Mouse (Mus musculus) midbrain, embryonic 10.5 days (tissue): Measurements from ENCODE around the gene Tpst2. TPM values are rescaled to one million over a fixed set of nuclear protein-coding genes. Genes with fewer than 3 reads are reported as not detected.

Experiments used
- DNase-seq: peaks from one replicate; pipeline ENCODE4 v3.0.0-alpha.2; 2017; ENCODE audit warnings: low spot score
- H3K27ac ChIP-seq: fragments of 300-500 bp; sonication (generic); replicated peaks from 2 replicates; pipeline ENCODE4 v1.5.1; 2016; ENCODE audit warnings: mild to moderate bottlenecking
- H3K27me3 ChIP-seq: fragments of 300-500 bp; sonication (generic); 2 replicates; pipeline ENCODE4 v1.6.1; 2016; ENCODE audit warnings: low read depth, mild to moderate bottlenecking; ENCODE audit not compliant: poor library complexity, severe bottlenecking
- H3K36me3 ChIP-seq: fragments of 300-500 bp; sonication (generic); 2 replicates; pipeline ENCODE4 v1.6.1; 2016; ENCODE audit warnings: mild to moderate bottlenecking, moderate library complexity
- H3K4me1 ChIP-seq: fragments of 300-500 bp; sonication (generic); 2 replicates; pipeline ENCODE4 v1.6.1; 2016
- H3K4me3 ChIP-seq: fragments of 300-500 bp; sonication (generic); 2 replicates; pipeline ENCODE4 v1.5.1; 2016; ENCODE audit warnings: mild to moderate bottlenecking, moderate library complexity
- H3K9me3 ChIP-seq: fragments of 300-500 bp; sonication (generic); replicated peaks from 2 replicates; pipeline ENCODE4 v1.6.1; 2016; ENCODE audit warnings: mild to moderate bottlenecking
- WGBS: fragments of 180-500 bp; shearing (Covaris S2); methylation state at CpG from one replicate; pipeline ENCODE4 v1.1.7; 2016; 5-methylcytosine and 5-hydroxymethylcytosine counted together
- polyA plus RNA-seq: library from polyadenylated mRNA; unstranded; fragments of >200 nt; fragmentation: Nextera tagmentation; extraction: Ambion mirVana; gene quantifications from 2 replicates; pipeline ENCODE4 v1.2.1, GENCODE M21; 2016

Tpst2 gene
- polyA plus RNA-seq, 1 experiment from 2014 or later, result 37.0 TPM

GRCm38 (mm10) chr5:112259862-112260650 lies 16.4 kb upstream of the Tpst2 start:
- H3K9me3 ChIP-seq, result no peaks in the 10 kb centered on the region
- 88% methylated on average over 16 of the region's 16 CpGs for WGBS
- no peak for DNase-seq
- no peak overlapping the region for H3K4me3 ChIP-seq
- H3K36me3 ChIP-seq, result no peaks in the 10 kb centered on the region
- H3K27me3 ChIP-seq, result peaks cover 7% of the 10 kb centered on the region; the same call in 1 of the 2 replicates
- H3K4me1 ChIP-seq, result no peaks in the 10 kb centered on the region; the same call in 1 of the 2 replicates
- H3K27ac ChIP-seq, result no peak overlapping the region

- 77% methylated on average over 3 of the region's 3 CpGs for WGBS
- H3K27me3 ChIP-seq, result peaks cover 9% of the 10 kb centered on the region; the same call in 1 of the 2 replicates
- DNase-seq, result no peak
- no peak overlapping the region for H3K27ac ChIP-seq
- no peaks in the 10 kb centered on the region for H3K9me3 ChIP-seq
- peaks cover 7% of the 10 kb centered on the region for H3K4me1 ChIP-seq
- no peak overlapping the region for H3K4me3 ChIP-seq
- H3K36me3 ChIP-seq, result no peaks in the 10 kb centered on the region
Measured at GRCm38 (mm10) chr5:112260818-112261217, 15.7 kb upstream of the Tpst2 start.

- DNase-seq, result no peak
- Histone ChIP-seq H3K36me3 (no peaks in the 10 kb centered on the region), H3K9me3 (no peaks in the 10 kb centered on the region), H3K27me3 (peaks cover 41% of the 10 kb centered on the region), H3K4me1 (peaks cover 14% of the 10 kb centered on the region), H3K27ac (no peak overlapping the region), H3K4me3 (no peak overlapping the region)
- 89% methylated on average over 7 of the region's 7 CpGs for WGBS
Measured at GRCm38 (mm10) chr5:112264099-112264498, 12.4 kb upstream of the Tpst2 start.

DNA sequence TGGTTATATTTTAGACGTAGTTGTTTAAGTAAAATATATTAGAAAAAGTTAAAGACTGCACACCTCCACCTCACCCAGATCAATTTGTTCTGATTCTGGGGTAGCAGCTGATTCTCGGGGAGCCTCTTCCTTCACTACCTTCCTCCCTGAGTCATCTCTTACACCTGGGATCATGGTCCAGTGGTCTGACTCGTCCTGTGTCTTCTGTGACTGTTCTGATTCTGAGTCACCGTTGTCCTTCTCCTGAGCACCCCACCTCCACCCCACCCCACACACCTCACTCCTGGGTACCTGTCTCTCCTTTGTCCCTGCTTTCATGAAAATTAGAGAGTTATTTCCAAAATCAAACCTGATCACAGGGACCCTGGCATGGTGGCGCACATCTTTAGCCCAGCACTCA lies 11.4 kb upstream of the Tpst2 start:
- Histone ChIP-seq H3K4me1 (peaks cover 18% of the 10 kb centered on the region), H3K27ac (0 out of 2 replicates have a peak overlapping the region, but pooled peaks have one; percentile 7), H3K4me3 (no peak overlapping the region), H3K9me3 (no peaks in the 10 kb centered on the region), H3K27me3 (peaks cover 50% of the 10 kb centered on the region), H3K36me3 (no peaks in the 10 kb centered on the region)
- WGBS, result 85% methylated on average over 5 of the region's 5 CpGs
- no peak for DNase-seq

DNA sequence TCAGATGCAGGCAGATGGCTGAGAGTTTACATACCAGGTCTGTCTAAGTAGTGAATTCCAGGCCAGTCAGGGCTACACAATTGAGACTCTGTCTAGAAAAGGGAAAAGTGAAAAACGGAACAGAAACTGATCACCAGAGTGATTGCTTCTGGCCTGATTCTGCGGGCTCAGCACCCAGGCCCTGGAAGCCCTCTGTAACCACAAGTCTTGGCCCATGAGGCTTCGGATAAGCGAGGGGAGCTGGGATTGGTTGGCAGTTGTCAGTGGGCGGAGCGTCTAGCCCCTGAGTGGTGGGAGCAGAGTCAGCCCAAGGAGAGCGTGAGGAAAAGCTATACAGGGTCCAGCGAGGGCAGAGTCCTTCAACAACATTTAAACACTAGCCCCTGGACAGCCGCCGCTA lies 11.0 kb upstream of the Tpst2 start:
- Histone ChIP-seq H3K27ac (peak overlapping the region; percentile 7; the same call in 1 of the 2 replicates), H3K9me3 (no peaks in the 10 kb centered on the region), H3K27me3 (peaks cover 53% of the 10 kb centered on the region), H3K4me3 (no peak overlapping the region), H3K36me3 (no peaks in the 10 kb centered on the region), H3K4me1 (peaks cover 22% of the 10 kb centered on the region)
- peak; percentile 61 for DNase-seq
- 8% methylated on average over 10 of the region's 10 CpGs for WGBS

DNA sequence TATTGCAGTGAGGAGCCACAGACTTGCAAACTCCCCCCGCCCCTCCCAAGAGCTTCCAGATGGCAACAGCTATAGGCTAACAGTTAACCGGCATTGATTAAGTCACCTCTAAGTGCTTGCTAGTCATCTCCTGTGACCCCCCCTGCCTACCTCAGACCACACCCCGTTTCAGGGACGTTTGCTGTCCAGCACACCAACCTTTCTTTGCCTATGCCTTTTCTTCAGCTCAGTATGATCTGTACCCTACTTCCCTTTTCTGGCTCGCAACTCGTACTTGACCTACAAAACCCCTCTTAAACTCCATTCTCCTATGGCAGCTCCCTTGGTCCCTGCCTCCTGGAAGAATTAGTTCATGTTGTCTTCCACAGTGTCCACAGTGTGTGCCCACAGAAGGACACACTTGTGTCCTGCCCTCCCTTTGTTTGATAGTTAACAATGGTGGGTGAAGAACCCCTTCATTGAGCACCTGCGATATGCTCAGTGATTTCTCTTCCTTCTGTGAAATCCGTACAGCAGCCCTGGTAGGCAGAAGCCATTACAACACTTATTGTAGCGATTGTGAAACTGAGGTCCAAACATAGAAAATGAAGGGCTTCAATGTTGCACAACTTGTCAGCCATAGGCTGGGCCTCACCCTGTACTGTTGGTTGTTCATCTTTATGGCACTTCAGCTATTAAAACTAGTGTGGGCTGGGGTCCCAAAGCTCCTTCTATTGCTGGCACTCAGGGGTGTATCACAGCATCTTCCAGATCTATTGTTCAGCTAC lies 10.3 kb upstream of the Tpst2 start:
- H3K4me3 ChIP-seq, result no peak overlapping the region
- no peak for DNase-seq
- peaks cover 29% of the 10 kb centered on the region for H3K4me1 ChIP-seq
- no peaks in the 10 kb centered on the region for H3K36me3 ChIP-seq
- peaks cover 53% of the 10 kb centered on the region for H3K27me3 ChIP-seq
- 0 out of 2 replicates have a peak overlapping the region, but pooled peaks have one; percentile 7 for H3K27ac ChIP-seq
- 68% methylated on average over 9 of the region's 9 CpGs for WGBS
- no peaks in the 10 kb centered on the region for H3K9me3 ChIP-seq

- WGBS, result 54% methylated on average over 24 of the region's 24 CpGs
- Histone ChIP-seq H3K4me1 (peaks cover 65% of the 10 kb centered on the region), H3K9me3 (no peaks in the 10 kb centered on the region), H3K4me3 (no peak overlapping the region), H3K27ac (peak overlapping the region; percentile 63), H3K36me3 (no peaks in the 10 kb centered on the region), H3K27me3 (peaks cover 55% of the 10 kb centered on the region)
- peak; percentile 46 for DNase-seq
Measured at GRCm38 (mm10) chr5:112270764-112271541, 5.5 kb upstream of the Tpst2 start.

- H3K27ac ChIP-seq, result no peak overlapping the region
- DNase-seq, result no peak
- peaks cover 79% of the 10 kb centered on the region for H3K4me1 ChIP-seq
- no peaks in the 10 kb centered on the region for H3K36me3 ChIP-seq
- H3K27me3 ChIP-seq, result peaks cover 35% of the 10 kb centered on the region
- WGBS, result 70% methylated on average over 2 of the region's 2 CpGs
- H3K9me3 ChIP-seq, result no peaks in the 10 kb centered on the region
- no peak overlapping the region for H3K4me3 ChIP-seq
Measured at GRCm38 (mm10) chr5:112272934-112273333, 3.6 kb upstream of the Tpst2 start.

GRCm38 (mm10) chr5:112273746-112274463 lies 2.6 kb upstream of the Tpst2 start:
- 58% methylated on average over 2 of the region's 2 CpGs for WGBS
- H3K36me3 ChIP-seq, result no peaks in the 10 kb centered on the region
- no peak overlapping the region for H3K27ac ChIP-seq
- peaks cover 87% of the 10 kb centered on the region for H3K4me1 ChIP-seq
- no peaks in the 10 kb centered on the region for H3K9me3 ChIP-seq
- no peak for DNase-seq
- peaks cover 26% of the 10 kb centered on the region for H3K27me3 ChIP-seq
- H3K4me3 ChIP-seq, result no peak overlapping the region

DNA sequence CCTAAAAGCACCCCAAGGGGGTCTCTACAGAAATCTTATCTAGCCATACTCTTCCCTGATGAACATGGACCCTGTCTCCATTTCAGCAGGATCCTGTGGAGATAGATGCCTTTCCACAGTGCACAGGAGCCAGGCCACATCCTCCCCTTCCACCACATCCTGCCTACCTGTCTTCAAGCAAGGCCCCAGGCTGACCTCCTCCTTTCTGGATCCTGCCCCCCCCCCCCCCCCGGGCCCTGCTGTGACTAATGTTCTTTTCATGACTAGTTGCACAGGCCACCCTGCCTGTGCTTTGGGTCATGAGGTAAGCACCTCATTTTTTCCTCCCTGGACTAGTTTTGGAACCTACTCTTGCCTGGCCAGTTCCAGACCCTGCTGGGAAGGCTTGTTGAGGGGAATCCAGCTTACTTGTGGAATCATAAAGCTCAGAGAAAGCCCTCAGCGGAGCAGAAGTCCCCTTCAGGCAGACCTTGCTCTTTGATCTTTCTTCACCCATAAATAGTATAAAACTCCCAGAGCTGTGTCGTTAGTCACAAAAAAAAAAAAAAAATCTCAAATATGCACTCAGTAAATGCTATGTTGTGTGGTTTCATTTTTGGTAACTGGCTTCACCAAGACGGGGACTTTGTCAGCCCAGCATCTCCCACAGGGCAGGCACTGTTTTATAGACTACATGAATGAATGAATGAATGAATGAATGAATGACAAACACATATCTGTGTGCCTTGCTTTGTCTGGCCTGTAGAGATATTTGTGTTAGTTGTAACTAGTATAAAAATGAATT lies 1.3 kb upstream of the Tpst2 start:
- H3K4me3 ChIP-seq, result peak overlapping the region; percentile 87
- DNase-seq, result no peak
- no peaks in the 10 kb centered on the region for H3K9me3 ChIP-seq
- H3K4me1 ChIP-seq, result peaks cover 92% of the 10 kb centered on the region
- H3K27me3 ChIP-seq, result peaks cover 13% of the 10 kb centered on the region
- no peak overlapping the region for H3K27ac ChIP-seq
- H3K36me3 ChIP-seq, result no peaks in the 10 kb centered on the region
- WGBS, result 78% methylated on average over 4 of the region's 4 CpGs

- no peaks in the 10 kb centered on the region for H3K36me3 ChIP-seq
- under 1% methylated on average over 24 of the region's 24 CpGs for WGBS
- peak overlapping the region; percentile 87 for H3K4me3 ChIP-seq
- no peaks in the 10 kb centered on the region for H3K9me3 ChIP-seq
- no peak for DNase-seq
- H3K27me3 ChIP-seq, result peaks cover 12% of the 10 kb centered on the region
- peak overlapping the region; percentile 89 for H3K27ac ChIP-seq
- peaks cover 92% of the 10 kb centered on the region for H3K4me1 ChIP-seq
Measured at GRCm38 (mm10) chr5:112276907-112277348, 437 bp downstream of the Tpst2 start.
